In genomic region chr13:100553042-100553437, GRCm38 (mm10) we compare ENCODE assay signal across 8 mouse cellular contexts. TPM values are rescaled to one million over a fixed set of nuclear protein-coding genes. Genes with fewer than 3 reads are reported as not detected.
DNase-seq lines count a peak whose midpoint lies in the region; ATAC-seq and TF ChIP-seq lines count a peak whose summit lies in the region.

No protein-coding gene starts in this region.

- peak overlapping the region; percentile 94 for H3K27ac ChIP-seq in lung, postnatal 0 days (ENCODE audit: low read length)
- H3K27ac ChIP-seq in intestine, postnatal 0 days (ENCODE audit: low read depth, low read length), result peak overlapping the region; percentile 93
- H3K27ac ChIP-seq in small intestine, adult 2 months (ENCODE audit: insufficient read depth, low read depth, low read length), result peak overlapping the region; percentile 69

- peak overlapping the region; percentile 79 for H3K4me3 ChIP-seq in lung, postnatal 0 days (ENCODE audit: low read depth, low read length)
- peak overlapping the region; percentile 76 for H3K4me3 ChIP-seq in intestine, postnatal 0 days (ENCODE audit: low read depth, low read length)
- H3K4me3 ChIP-seq in small intestine, adult 2 months (ENCODE audit: low read depth, low read length), result peak overlapping the region; percentile 68

- H3K36me3 ChIP-seq in lung, postnatal 0 days (ENCODE audit: insufficient read depth, low read length), result no peaks in the 10 kb centered on the region
- H3K36me3 ChIP-seq in intestine, postnatal 0 days (ENCODE audit: control insufficient read depth, insufficient read depth), result no peaks in the 10 kb centered on the region
- H3K36me3 ChIP-seq in small intestine, adult 2 months (ENCODE audit: control insufficient read depth, insufficient read depth, low read length), result no peaks in the 10 kb centered on the region

- TF ChIP-seq EP300 in lung, postnatal 0 days (IDR thresholded peaks at IDR 0.05), result no peak

- no peak for TF ChIP-seq POLR2A in small intestine, adult 2 months (IDR thresholded peaks at IDR 0.05; ENCODE audit: low read depth, low read length)

- peak; percentile 3 for DNase-seq in adrenal gland, postnatal 25 days
- DNase-seq in adrenal gland, postnatal 4 days (ENCODE audit: low spot score in 2 of 2), result no peak
- DNase-seq in lung, postnatal 0 days (ENCODE audit: low spot score), result peak; percentile 46
- DNase-seq in lung, postnatal 10 days, result no peak
- no peak for DNase-seq in cerebellum, postnatal 4 days (ENCODE audit: low spot score in 2 of 2)
- DNase-seq in thymus, postnatal 4 days, result no peak

- H3K9ac ChIP-seq in lung, postnatal 0 days (replicated peaks; ENCODE audit: low read depth), result peak overlapping the region; percentile 72
- H3K9ac ChIP-seq in intestine, postnatal 0 days (ENCODE audit: low read depth, low read length), result peak overlapping the region; percentile 75

- no peaks in the 10 kb centered on the region for H3K4me1 ChIP-seq in lung, postnatal 0 days (ENCODE audit: insufficient read depth, low read depth, low read length)
- no peaks in the 10 kb centered on the region for H3K4me1 ChIP-seq in intestine, postnatal 0 days (replicated peaks; ENCODE audit: control insufficient read depth, insufficient read depth, low read length)
- H3K4me1 ChIP-seq in small intestine, adult 2 months (ENCODE audit: control insufficient read depth, insufficient read depth, insufficient read length, low read length), result peaks cover 5% of the 10 kb centered on the region

- H3K9me3 ChIP-seq in lung, postnatal 0 days (ENCODE audit: low read length), result no peaks in the 10 kb centered on the region
- no peaks in the 10 kb centered on the region for H3K9me3 ChIP-seq in intestine, postnatal 0 days (ENCODE audit: control insufficient read depth)

- H3K27me3 ChIP-seq in lung, postnatal 0 days (replicated peaks; ENCODE audit: insufficient read depth, low read length), result peaks cover 7% of the 10 kb centered on the region
- H3K27me3 ChIP-seq in intestine, postnatal 0 days (replicated peaks; ENCODE audit: control insufficient read depth, insufficient read depth, low read length), result peaks cover 12% of the 10 kb centered on the region
- 0 out of 2 replicates have a peak, but pooled peaks cover 4% of the 10 kb centered on the region for H3K27me3 ChIP-seq in small intestine, adult 2 months (ENCODE audit: control insufficient read depth, insufficient read depth, low read length)

- peak; percentile 18; the same call in 1 of the 2 replicates for ATAC-seq in lung, postnatal 0 days
- ATAC-seq in intestine, postnatal 0 days, result peak; percentile 7; the same call in 1 of the 2 replicates

- peak overlapping the region; percentile 77 for H3K4me2 ChIP-seq in lung, postnatal 0 days (replicated peaks; ENCODE audit: low read depth, low read length)
- H3K4me2 ChIP-seq in intestine, postnatal 0 days (replicated peaks; ENCODE audit: low read depth), result peak overlapping the region; percentile 74

- 6% methylated on average over 12 of the region's 12 CpGs for WGBS in lung, postnatal 0 days
- WGBS in intestine, postnatal 0 days, result 2% methylated on average over 12 of the region's 12 CpGs
- 1% methylated on average over 12 of the region's 12 CpGs for WGBS in small intestine, adult 2 months

- TF ChIP-seq CTCF in lung, postnatal 0 days (IDR thresholded peaks at IDR 0.05), result no peak
- TF ChIP-seq CTCF in intestine, postnatal 0 days (IDR thresholded peaks at IDR 0.05; ENCODE audit: low read depth), result no peak
- TF ChIP-seq CTCF in small intestine, adult 2 months (IDR thresholded peaks at IDR 0.05; ENCODE audit: extremely low read depth, insufficient read length, insufficient replicate concordance, low read depth, low read length), result no peak

RNA-seq across cellular contexts. Expression of gene Ocln, which starts 0.5 kb away (rescaled TPM):
- total RNA-seq in adrenal gland, postnatal 25 days (2021), result 9.5 and 10.7 TPM in 2 replicates
- total RNA-seq in adrenal gland, postnatal 4 days (2021), result 10 to 100 TPM; 16.1 to 18.5 TPM
- polyA plus RNA-seq in lung, postnatal 0 days (2015; fragmentation: Nextera tagmentation; extraction: Ambion mirVana), result 71.0 and 76.9 TPM in 2 replicates
- 44.5 and 49.4 TPM in 2 replicates for polyA plus RNA-seq in intestine, postnatal 0 days (2015; fragmentation: Nextera tagmentation; extraction: Ambion mirVana)
- polyA plus RNA-seq in small intestine, adult 2 months (2012; rRNA removed), result 7.4 and 23.3 TPM in 2 replicates

Comparison
In these comparisons a context has a peak if more than half of its experiments do, and no peak if none do; other contexts are left out.
1. DNase-seq: peak in adrenal gland, postnatal 25 days (single experiment) and lung, postnatal 0 days (single experiment); none in adrenal gland, postnatal 4 days (0 of 2), lung, postnatal 10 days (single experiment), cerebellum, postnatal 4 days (0 of 2) and thymus, postnatal 4 days (single experiment).
2. Peak in every context shown above with its lines, with median percentiles within 50 percentile points of each other: H3K27ac ChIP-seq and H3K4me3 ChIP-seq.